Comparison of ENCODE assay signal across 28 mouse cellular contexts in genomic region chr11:24130186-24130760, GRCm38 (mm10). TPM values are rescaled to one million over a fixed set of nuclear protein-coding genes. Genes with fewer than 3 reads are reported as not detected.
DNase-seq lines count a peak whose midpoint lies in the region; ATAC-seq lines count a peak whose summit lies in the region.
"Had no signal": no experiment of that assay in that cellular context is flagged by ENCODE, and none has a peak within 500 bp of the region (broad histone marks: within the 10 kb centered on the region; RNA-seq: fewer than 3 reads in every experiment).

No protein-coding gene starts in this region.

- 55% methylated on average over 7 of the region's 7 CpGs for WGBS in liver, embryonic 11.5 days
- 33% methylated on average over 7 of the region's 7 CpGs for WGBS in liver, embryonic 12.5 days (ENCODE audit: insufficient replicate concordance)
- WGBS in kidney, embryonic 14.5 days, result 80% methylated on average over 7 of the region's 7 CpGs

- ATAC-seq in liver, embryonic 11.5 days (replicated peaks; ENCODE audit: low FRiP score), result no peak
- ATAC-seq in common myeloid progenitor, adult 5-6 weeks (replicated peaks; ENCODE audit: low read depth, poor library complexity, severe bottlenecking), result peak; percentile 8; the same call in 1 of the 2 replicates
- no peak for ATAC-seq in liver, embryonic 12.5 days
- ATAC-seq in megakaryocyte progenitor cell, adult 5-6 weeks (replicated peaks; ENCODE audit: poor library complexity), result peak; percentile 20
- ATAC-seq in kidney, embryonic 14.5 days (ENCODE audit: low FRiP score, low TSS enrichment), result no peak
- ATAC-seq: hindbrain, postnatal 0 days; midbrain, embryonic 13.5 days had no signal

- H3K27ac ChIP-seq in liver, embryonic 11.5 days (ENCODE audit: low read depth, low read length), result peak overlapping the region; percentile 95
- peak overlapping the region; percentile 92 for H3K27ac ChIP-seq in liver, embryonic 12.5 days
- no peak overlapping the region for H3K27ac ChIP-seq in kidney, embryonic 14.5 days (ENCODE audit: low read depth, low read length)
- H3K27ac ChIP-seq: embryonic facial prominence, embryonic 12.5 days; heart, embryonic 15.5 days; hindbrain, postnatal 0 days; limb, embryonic 10.5 days; midbrain, embryonic 13.5 days had no signal

- peaks cover 2% of the 10 kb centered on the region; the same call in 1 of the 2 replicates for H3K36me3 ChIP-seq in liver, embryonic 11.5 days (ENCODE audit: control insufficient read depth, insufficient read depth, low read length)
- H3K36me3 ChIP-seq in liver, embryonic 12.5 days, result peaks cover 53% of the 10 kb centered on the region
- H3K36me3 ChIP-seq in kidney, embryonic 14.5 days (ENCODE audit: control insufficient read depth, insufficient read depth, low read length), result no peaks in the 10 kb centered on the region
- H3K36me3 ChIP-seq: heart, embryonic 15.5 days had no signal

- no peak for DNase-seq in liver, embryonic 11.5 days (ENCODE audit: low spot score)
- no peak for DNase-seq in liver
- DNase-seq in adrenal gland, adult 18-20 months (ENCODE audit: low spot score in 2 of 2), result no peak
- DNase-seq in retina, postnatal 1 day, result no peak
- DNase-seq: adrenal gland, postnatal 36 days; cerebellum, adult 11-12 months; cerebellum, postnatal 14 days; gastrocnemius, postnatal 36 days; kidney, adult 11 months; kidney, postnatal 4 days; lung, postnatal 10 days; thymus, postnatal 14 days had no signal

- H3K27me3 ChIP-seq in liver, embryonic 11.5 days (replicated peaks; ENCODE audit: control insufficient read depth, insufficient read depth, low read length), result no peaks in the 10 kb centered on the region
- H3K27me3 ChIP-seq in liver, embryonic 12.5 days (replicated peaks), result no peaks in the 10 kb centered on the region
- no peaks in the 10 kb centered on the region for H3K27me3 ChIP-seq in kidney, embryonic 14.5 days (ENCODE audit: control insufficient read depth, insufficient read depth, low read length)
- H3K27me3 ChIP-seq: embryonic facial prominence, embryonic 12.5 days; heart, embryonic 15.5 days; midbrain, embryonic 13.5 days had no signal

- peak overlapping the region; percentile 40; the same call in 1 of the 2 replicates for H3K4me2 ChIP-seq in liver, embryonic 11.5 days
- peak overlapping the region; percentile 24 for H3K4me2 ChIP-seq in liver, embryonic 12.5 days
- H3K4me2 ChIP-seq in kidney, embryonic 14.5 days (replicated peaks; ENCODE audit: low read depth, low read length), result no peak overlapping the region
- H3K4me2 ChIP-seq: embryonic facial prominence, embryonic 12.5 days; heart, embryonic 15.5 days; midbrain, embryonic 13.5 days had no signal

- peak overlapping the region; percentile 48; the same call in 1 of the 2 replicates for H3K9ac ChIP-seq in liver, embryonic 11.5 days (ENCODE audit: low read depth, low read length)
- H3K9ac ChIP-seq in liver, embryonic 12.5 days, result peak overlapping the region; percentile 48
- H3K9ac ChIP-seq in kidney, embryonic 14.5 days (ENCODE audit: low read depth, low read length), result no peak overlapping the region
- H3K9ac ChIP-seq: embryonic facial prominence, embryonic 12.5 days; heart, embryonic 15.5 days; midbrain, embryonic 13.5 days had no signal

- H3K9me3 ChIP-seq in liver, embryonic 11.5 days (ENCODE audit: control insufficient read depth, low read length), result no peaks in the 10 kb centered on the region
- no peaks in the 10 kb centered on the region for H3K9me3 ChIP-seq in liver, embryonic 12.5 days (replicated peaks)
- no peaks in the 10 kb centered on the region for H3K9me3 ChIP-seq in kidney, embryonic 14.5 days (ENCODE audit: control insufficient read depth, low read length)
- H3K9me3 ChIP-seq: embryonic facial prominence, embryonic 12.5 days; heart, embryonic 15.5 days; limb, embryonic 10.5 days; midbrain, embryonic 13.5 days had no signal

- H3K4me1 ChIP-seq in liver, embryonic 11.5 days (replicated peaks; ENCODE audit: control insufficient read depth, insufficient read depth, low read length), result peaks cover 80% of the 10 kb centered on the region
- H3K4me1 ChIP-seq in liver, embryonic 12.5 days, result peaks cover 100% of the 10 kb centered on the region
- H3K4me1 ChIP-seq in kidney, embryonic 14.5 days (ENCODE audit: control insufficient read depth, insufficient read depth, low read length), result no peaks in the 10 kb centered on the region

- no peak overlapping the region for H3K4me3 ChIP-seq in liver, embryonic 11.5 days (ENCODE audit: low read depth, low read length)
- H3K4me3 ChIP-seq in liver, embryonic 12.5 days, result no peak overlapping the region
- no peak overlapping the region for H3K4me3 ChIP-seq in kidney, embryonic 14.5 days (ENCODE audit: low read length)
- H3K4me3 ChIP-seq: embryonic facial prominence, embryonic 12.5 days; heart, embryonic 15.5 days; limb, embryonic 10.5 days; midbrain, embryonic 13.5 days had no signal

RNA-seq across cellular contexts. Expression of gene Bcl11a, which starts 52.4 kb away (rescaled TPM):
- 92.2 and 95.4 TPM in 2 replicates for polyA plus RNA-seq in liver, embryonic 11.5 days (2014; fragmentation: Nextera tagmentation; extraction: Ambion mirVana)
- total RNA-seq in common myeloid progenitor, adult 5-6 weeks (2017), result 66.2 and 92.3 TPM in 2 replicates
- 53.4 and 53.5 TPM in 2 replicates for polyA plus RNA-seq in liver, embryonic 12.5 days (2016; fragmentation: Nextera tagmentation; extraction: Ambion mirVana)
- 42.8 and 70.9 TPM in 2 replicates for total RNA-seq in megakaryocyte progenitor cell, adult 5-6 weeks (2015)
- 24.3 and 29.1 TPM in 2 replicates for total RNA-seq in megakaryocyte progenitor cell, adult 5-6 weeks (2017)
- total RNA-seq in adrenal gland, adult 18-20 months (2021), result 1 to 10 TPM; 3.2 to 3.8 TPM
- polyA plus RNA-seq in kidney, embryonic 14.5 days (2014; fragmentation: Nextera tagmentation; extraction: Ambion mirVana), result 2.6 and 2.8 TPM in 2 replicates

RNA-seq across cellular contexts. Expression of gene A830031A19Rik, which starts 55.4 kb away (rescaled TPM):
- polyA plus RNA-seq in liver, embryonic 11.5 days (2014; fragmentation: Nextera tagmentation; extraction: Ambion mirVana), result not detected in 2 replicates
- not detected in 2 replicates for total RNA-seq in common myeloid progenitor, adult 5-6 weeks (2017)
- not detected in 2 replicates for polyA plus RNA-seq in liver, embryonic 12.5 days (2016; fragmentation: Nextera tagmentation; extraction: Ambion mirVana)
- not detected in 2 replicates for total RNA-seq in megakaryocyte progenitor cell, adult 5-6 weeks (2015)
- not detected in 2 replicates for total RNA-seq in megakaryocyte progenitor cell, adult 5-6 weeks (2017)
- not detected for total RNA-seq in adrenal gland, adult 18-20 months (2021)
- not detected in 2 replicates for polyA plus RNA-seq in kidney, embryonic 14.5 days (2014; fragmentation: Nextera tagmentation; extraction: Ambion mirVana)
- total RNA-seq: adrenal gland, postnatal 36 days; gastrocnemius, adult 18-20 months; gastrocnemius, postnatal 36 days; hematopoietic stem cell, adult 5-6 weeks; hindbrain, postnatal 0 days; liver, adult 2 months; monocyte, adult 5-6 weeks; neutrophil, adult 5-6 weeks had no signal
- polyA plus RNA-seq: embryonic facial prominence, embryonic 12.5 days; heart, embryonic 15.5 days; hindbrain, postnatal 0 days; kidney, embryonic 16.5 days; limb, embryonic 10.5 days; liver, adult 2 months; midbrain, embryonic 13.5 days; small intestine, adult 2 months had no signal

Comparison
In these comparisons a context has a peak if more than half of its experiments do, and no peak if none do; other contexts are left out.
1. ATAC-seq: peak in common myeloid progenitor, adult 5-6 weeks (single experiment) and megakaryocyte progenitor cell, adult 5-6 weeks (single experiment); none in liver, embryonic 11.5 days (single experiment), liver, embryonic 12.5 days (single experiment) and kidney, embryonic 14.5 days (single experiment).
2. RNA of gene Bcl11a, which starts 52.4 kb away (total RNA-seq): 66.2 to 92.3 TPM in common myeloid progenitor, adult 5-6 weeks and 24.3 to 70.9 TPM in megakaryocyte progenitor cell, adult 5-6 weeks; 3.2 to 3.8 TPM in adrenal gland, adult 18-20 months; every median in the first group is over 4 times any median in the second.